Mouse (Mus musculus) liver, adult 2 months (tissue): ENCODE results near the gene Pde4d.

Experiments used
- CTCF ChIP-seq: fragments of 200-500 bp; IDR thresholded peaks from 2 replicates; pipeline ENCODE4 v1.5.1; 2011; ENCODE audit warnings: low read depth, low read length, control low read depth
- POLR2A ChIP-seq: fragments of 200-500 bp; IDR thresholded peaks from 2 replicates; pipeline ENCODE4 v1.6.1; 2011; ENCODE audit warnings: low read length, control low read depth; ENCODE audit not compliant: insufficient read depth; ENCODE audit errors: extremely low read depth

- TF ChIP-seq POLR2A (no peak), CTCF (peak; percentile 22; the same call in 1 of the 2 replicates)
Observed at GRCm38 (mm10) chr13:109228967-109229617, 779.3 kb downstream of the Pde4d start.
